Mouse (Mus musculus) intestine, postnatal 0 days (tissue): Measurements from ENCODE around the gene D330020A13Rik. TPM values are rescaled to one million over a fixed set of nuclear protein-coding genes. Genes with fewer than 3 reads are reported as not detected.

ENCODE experiments used
- ATAC-seq: fragments of 200-750 bp; cut with Nextera tagmentation; 2 replicates; pipeline ENCODE4 v1.8.0; 2017; ENCODE audit warnings: mild to moderate bottlenecking, moderate TSS enrichment, moderate library complexity
- H3K27ac ChIP-seq: fragments of 300-500 bp; sonication (generic); 2 replicates; pipeline ENCODE4 v1.5.1; 2014; ENCODE audit warnings: mild to moderate bottlenecking, low read depth, low read length, moderate library complexity
- H3K27me3 ChIP-seq: fragments of 300-500 bp; sonication (generic); replicated peaks from 2 replicates; pipeline ENCODE4 v1.6.1; 2014; ENCODE audit warnings: low read length, mixed read lengths; ENCODE audit not compliant: control insufficient read depth, insufficient read depth
- H3K36me3 ChIP-seq: fragments of 300-500 bp; sonication (generic); 2 replicates; pipeline ENCODE4 v1.6.1; 2014; ENCODE audit warnings: mild to moderate bottlenecking, moderate library complexity; ENCODE audit not compliant: control insufficient read depth, insufficient read depth
- H3K4me1 ChIP-seq: fragments of 300-500 bp; sonication (generic); replicated peaks from 2 replicates; pipeline ENCODE4 v1.6.1; 2014; ENCODE audit warnings: antibody characterized with exemption, low read length, mixed read lengths; ENCODE audit not compliant: control insufficient read depth, insufficient read depth
- H3K4me2 ChIP-seq: fragments of 300-500 bp; sonication (generic); replicated peaks from 2 replicates; pipeline ENCODE4 v1.6.1; 2014; ENCODE audit warnings: low read depth, mild to moderate bottlenecking, moderate library complexity
- H3K4me3 ChIP-seq: fragments of 300-500 bp; sonication (generic); 2 replicates; pipeline ENCODE4 v1.5.1; 2014; ENCODE audit warnings: low read depth, low read length
- H3K9ac ChIP-seq: fragments of 300-500 bp; sonication (generic); 2 replicates; pipeline ENCODE4 v1.6.1; 2014; ENCODE audit warnings: mild to moderate bottlenecking, low read depth, low read length
- H3K9me3 ChIP-seq: fragments of 300-500 bp; sonication (generic); 2 replicates; pipeline ENCODE4 v1.6.1; 2016; ENCODE audit warnings: mixed run types; ENCODE audit not compliant: control insufficient read depth
- CTCF ChIP-seq: sonication (generic); IDR thresholded peaks from 2 replicates; pipeline ENCODE4 v1.5.1; 2016; ENCODE audit warnings: low read depth, mild to moderate bottlenecking, control low read depth, antibody characterized with exemption, moderate library complexity
- WGBS: fragments of 180-500 bp; shearing (Covaris S2); extraction: QIAGEN DNeasy Blood & Tissue Kit; methylation state at CpG from one replicate; pipeline ENCODE4 v1.1.7; 2014; 5-methylcytosine and 5-hydroxymethylcytosine counted together
- polyA plus RNA-seq: library from polyadenylated mRNA; unstranded; fragments of >200 nt; fragmentation: Nextera tagmentation; extraction: Ambion mirVana; gene quantifications from 2 replicates; pipeline ENCODE4 v1.2.1, GENCODE M21; 2015

D330020A13Rik gene
- polyA plus RNA-seq, 1 experiment from 2014 or later: 0.18 TPM

DNA sequence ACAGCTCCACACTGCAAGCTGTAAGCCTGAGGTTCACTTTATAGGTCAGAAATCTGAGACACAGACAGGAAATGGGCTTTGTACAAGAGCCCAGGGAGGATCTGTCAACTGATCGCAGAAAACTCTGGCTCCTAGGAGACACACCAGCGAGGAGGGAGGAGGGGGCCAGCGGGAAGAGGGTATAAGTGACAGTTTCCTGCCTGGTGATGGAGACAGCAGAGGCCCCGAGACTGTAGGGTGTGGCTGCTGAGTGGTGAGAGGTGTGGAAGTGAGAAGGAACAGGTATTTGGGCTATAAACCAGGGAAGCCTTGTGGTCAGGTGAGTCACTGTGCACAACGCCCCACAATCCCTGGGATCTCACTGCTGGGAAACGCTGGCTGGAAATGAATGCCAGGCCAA, 30.0 kb upstream of the D330020A13Rik start:
- no peaks in the 10 kb centered on the region for H3K9me3 ChIP-seq
- peak; percentile 82 for ATAC-seq
- no peak overlapping the region for H3K27ac ChIP-seq
- no peaks in the 10 kb centered on the region for H3K4me1 ChIP-seq
- H3K9ac ChIP-seq: no peak overlapping the region
- H3K36me3 ChIP-seq: no peaks in the 10 kb centered on the region; the same call in 1 of the 2 replicates
- H3K4me2 ChIP-seq: no peak overlapping the region
- H3K4me3 ChIP-seq: no peak overlapping the region
- 19% methylated on average over 6 of the region's 6 CpGs for WGBS
- TF ChIP-seq CTCF: no peak
- no peaks in the 10 kb centered on the region for H3K27me3 ChIP-seq

DNA sequence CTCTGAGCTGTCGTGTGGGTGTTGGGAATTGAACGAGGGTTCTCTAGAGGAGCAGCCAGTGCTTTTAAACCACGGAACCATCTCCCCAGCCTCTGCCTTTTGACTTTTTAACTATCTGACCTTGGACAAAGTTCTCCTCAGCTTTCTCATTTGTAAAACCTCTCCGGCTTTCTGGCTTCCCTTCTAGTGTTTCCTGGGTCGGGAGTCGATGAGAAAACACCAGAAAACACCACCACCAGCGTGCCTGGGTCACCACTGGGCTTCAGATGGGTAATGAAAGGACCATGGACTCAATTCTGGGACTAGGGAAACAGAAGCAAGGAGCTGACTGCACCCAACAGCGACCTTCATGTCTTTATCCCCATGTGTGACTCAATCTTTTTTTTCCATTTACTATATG, 20.0 kb upstream of the D330020A13Rik start:
- Histone ChIP-seq H3K27me3 (no peaks in the 10 kb centered on the region), H3K36me3 (no peaks in the 10 kb centered on the region), H3K4me2 (no peak overlapping the region), H3K27ac (no peak overlapping the region), H3K9ac (no peak overlapping the region), H3K4me1 (no peaks in the 10 kb centered on the region), H3K9me3 (no peaks in the 10 kb centered on the region), H3K4me3 (no peak overlapping the region)
- WGBS: 75% methylated on average over 8 of the region's 8 CpGs
- no peak for ATAC-seq
- TF ChIP-seq CTCF: no peak

DNA sequence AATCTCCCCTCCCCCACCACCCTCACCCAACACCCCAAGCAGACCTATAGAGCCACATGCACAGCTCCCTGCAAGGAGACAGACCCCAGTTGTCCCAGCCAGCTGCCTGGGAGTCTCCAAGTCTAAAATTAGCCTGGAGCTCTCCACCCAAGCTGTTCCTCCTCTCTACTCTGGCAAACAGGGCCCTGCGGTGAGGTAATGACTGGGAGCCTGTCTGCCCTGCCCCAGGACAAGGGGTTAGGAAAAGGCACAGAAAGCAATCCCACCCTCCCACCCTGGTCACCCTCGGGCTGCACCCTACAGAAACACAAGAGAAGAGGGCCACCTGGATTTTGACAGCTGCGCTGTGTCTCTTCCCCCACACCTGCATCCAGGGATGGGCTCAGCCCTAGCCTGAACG, 19.3 kb upstream of the D330020A13Rik start:
- Histone ChIP-seq H3K4me2 (no peak overlapping the region), H3K27me3 (no peaks in the 10 kb centered on the region), H3K36me3 (no peaks in the 10 kb centered on the region), H3K27ac (no peak overlapping the region), H3K4me3 (no peak overlapping the region), H3K4me1 (no peaks in the 10 kb centered on the region), H3K9ac (no peak overlapping the region), H3K9me3 (no peaks in the 10 kb centered on the region)
- ATAC-seq: no peak
- TF ChIP-seq CTCF: no peak
- 61% methylated on average over 4 of the region's 4 CpGs for WGBS

DNA sequence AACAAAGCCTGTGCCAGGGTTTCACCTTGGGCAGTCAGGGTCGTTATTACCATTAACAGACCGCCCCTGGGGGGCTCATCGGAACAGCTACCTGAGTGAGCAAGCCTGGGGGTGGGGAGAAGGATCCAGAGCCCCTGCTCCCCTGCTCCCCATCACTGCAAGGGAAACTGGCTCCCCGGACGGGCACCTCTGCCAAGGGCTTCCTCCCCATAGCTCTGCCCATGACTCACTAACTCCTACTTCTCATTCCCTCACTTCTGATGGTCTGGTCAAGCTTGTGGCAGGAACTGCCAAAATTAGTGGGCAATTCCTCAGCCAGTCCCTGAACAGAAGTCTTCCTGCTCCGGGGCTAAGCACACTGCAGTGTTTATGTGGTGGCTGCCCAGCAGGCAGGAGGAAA, 18.9 kb upstream of the D330020A13Rik start:
- no peak overlapping the region for H3K9ac ChIP-seq
- H3K27ac ChIP-seq: no peak overlapping the region
- no peaks in the 10 kb centered on the region for H3K27me3 ChIP-seq
- H3K4me3 ChIP-seq: no peak overlapping the region
- TF ChIP-seq CTCF: no peak
- no peaks in the 10 kb centered on the region for H3K36me3 ChIP-seq
- no peaks in the 10 kb centered on the region for H3K9me3 ChIP-seq
- H3K4me1 ChIP-seq: no peaks in the 10 kb centered on the region
- no peak overlapping the region for H3K4me2 ChIP-seq
- 43% methylated on average over 6 of the region's 6 CpGs for WGBS
- no peak for ATAC-seq

DNA sequence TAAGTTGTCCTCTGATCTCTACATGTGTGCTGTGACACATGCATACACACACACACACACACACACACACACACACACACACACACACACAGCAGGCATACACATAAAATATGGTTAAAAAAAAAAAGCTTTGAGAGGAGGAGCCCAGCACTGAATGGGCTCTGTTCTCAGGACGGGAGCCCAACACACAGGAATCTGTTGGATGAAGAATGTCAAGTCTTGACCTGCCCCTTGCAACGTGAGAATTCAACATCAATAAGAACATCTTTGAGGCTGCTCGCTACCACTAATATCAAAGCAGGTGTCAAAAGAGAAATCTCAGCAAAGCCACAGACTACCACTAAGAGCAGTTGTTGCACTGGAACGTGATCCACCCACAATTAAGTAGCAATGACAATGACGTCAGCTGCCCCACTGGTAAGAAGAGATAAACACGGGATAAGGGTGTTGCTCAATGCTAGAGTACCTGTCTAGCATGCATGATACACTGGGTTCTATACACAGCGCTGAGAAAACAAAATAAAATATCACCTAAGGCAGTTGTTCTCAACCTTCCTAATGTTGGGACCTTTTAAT, 17.2 kb upstream of the D330020A13Rik start:
- H3K9me3 ChIP-seq: no peaks in the 10 kb centered on the region
- WGBS: 53% methylated on average over 7 of the region's 7 CpGs

DNA sequence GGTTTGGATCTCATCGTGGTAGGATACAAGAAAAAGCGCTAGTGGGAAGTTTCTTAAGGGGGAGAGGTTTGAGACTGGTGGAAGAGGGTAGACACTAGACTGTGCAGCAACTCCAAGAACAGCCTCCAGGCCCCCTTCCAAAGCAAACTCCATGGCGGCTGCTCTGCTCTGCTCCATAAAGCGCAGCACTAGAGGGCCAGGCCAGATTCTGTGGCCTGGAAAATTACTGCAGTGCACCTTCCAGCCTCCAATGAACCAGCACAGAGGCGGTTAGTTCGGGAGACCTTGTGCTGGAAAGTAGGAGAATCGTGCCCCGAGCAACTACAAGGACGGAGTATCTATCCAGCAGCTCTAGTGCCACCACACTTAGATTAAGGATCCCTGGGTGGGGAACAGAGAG, 6.9 kb upstream of the D330020A13Rik start:
- no peak for TF ChIP-seq CTCF
- no peak overlapping the region for H3K9ac ChIP-seq
- no peak overlapping the region for H3K27ac ChIP-seq
- H3K36me3 ChIP-seq: no peaks in the 10 kb centered on the region
- no peak overlapping the region for H3K4me2 ChIP-seq
- ATAC-seq: no peak
- H3K4me3 ChIP-seq: no peak overlapping the region
- WGBS: 94% methylated on average over 9 of the region's 9 CpGs
- no peaks in the 10 kb centered on the region for H3K9me3 ChIP-seq
- H3K27me3 ChIP-seq: no peaks in the 10 kb centered on the region
- H3K4me1 ChIP-seq: no peaks in the 10 kb centered on the region

More for the DNA sequence above, 17.2 kb upstream of the D330020A13Rik start:
- Histone ChIP-seq H3K27me3 (no peaks in the 10 kb centered on the region), H3K4me2 (no peak overlapping the region), H3K36me3 (no peaks in the 10 kb centered on the region), H3K4me3 (no peak overlapping the region), H3K9ac (no peak overlapping the region), H3K27ac (no peak overlapping the region), H3K4me1 (no peaks in the 10 kb centered on the region)
- TF ChIP-seq CTCF: no peak
- ATAC-seq: no peak

DNA sequence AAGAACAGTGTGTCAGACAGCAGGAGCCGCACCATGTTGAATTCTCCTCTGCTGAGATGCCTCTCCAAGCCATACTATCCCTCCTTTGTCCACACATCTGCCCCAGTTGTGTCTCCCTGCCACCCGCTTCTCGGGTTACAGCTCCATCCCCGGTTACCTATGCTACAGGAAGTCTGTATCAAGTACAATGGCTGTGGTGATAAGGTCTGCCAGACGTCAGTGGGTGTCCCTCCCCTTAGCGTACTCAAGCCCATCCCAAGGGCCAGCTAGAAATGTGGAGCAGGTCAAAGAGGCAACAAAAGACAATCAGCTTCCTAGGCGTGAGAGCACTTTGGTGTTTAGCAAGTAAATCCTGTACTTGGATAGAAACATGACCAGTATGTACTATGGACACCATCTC, 5.6 kb upstream of the D330020A13Rik start:
- WGBS: 33% methylated on average over 7 of the region's 7 CpGs
- Histone ChIP-seq H3K27ac (no peak overlapping the region), H3K9me3 (no peaks in the 10 kb centered on the region), H3K9ac (no peak overlapping the region), H3K36me3 (no peaks in the 10 kb centered on the region), H3K4me3 (no peak overlapping the region), H3K27me3 (no peaks in the 10 kb centered on the region), H3K4me1 (no peaks in the 10 kb centered on the region), H3K4me2 (no peak overlapping the region)
- ATAC-seq: no peak
- TF ChIP-seq CTCF: no peak
